Mouse (Mus musculus) central nervous system, embryonic 14 days (tissue): ENCODE data around the gene Fzd9. TPM values are rescaled to one million over a fixed set of nuclear protein-coding genes. Genes with fewer than 3 reads are reported as not detected.

Experiments
- polyA plus RNA-seq: library from polyadenylated mRNA; depleted of rRNA; stranded (reverse); fragments of >200 nt; gene quantifications from 2 replicates; pipeline ENCODE4 v1.2.3, GENCODE M21; 2012; rRNA removed

Fzd9 gene
- polyA plus RNA-seq: 18.2 and 21.5 TPM in 2 replicates

GRCm38 (mm10) chr5:135251079-135251454 is at the start of gene Fzd9:
TSS of gene Fzd9 (minus strand) at chr5:135251230.

Other genes starting within 250 kb of the Fzd9 start
- 79.0 and 84.1 TPM in 2 replicates for gene Abhd11, start 242.1 kb downstream of the Fzd9 start, polyA plus RNA-seq
- 112 and 136 TPM in 2 replicates for gene Stx1a, start 227.7 kb downstream of the Fzd9 start, polyA plus RNA-seq
- 28.5 and 29.5 TPM in 2 replicates for gene Dnajc30, start 187.0 kb downstream of the Fzd9 start, polyA plus RNA-seq
- gene Bud23, start 186.3 kb downstream of the Fzd9 start, polyA plus RNA-seq: 107 and 110 TPM in 2 replicates
- gene Vps37d, start 173.0 kb downstream of the Fzd9 start, polyA plus RNA-seq: 56.5 and 60.2 TPM in 2 replicates
- gene Mlxipl, start 161.3 kb downstream of the Fzd9 start, polyA plus RNA-seq: 1.9 and 2.4 TPM in 2 replicates
- 13.2 and 14.3 TPM in 2 replicates for gene Tbl2, start 101.6 kb downstream of the Fzd9 start, polyA plus RNA-seq
- gene Bcl7b, start 82.9 kb downstream of the Fzd9 start, polyA plus RNA-seq: 23.7 and 26.0 TPM in 2 replicates
- gene Baz1b, start 64.0 kb downstream of the Fzd9 start, polyA plus RNA-seq: 71.9 and 76.5 TPM in 2 replicates
- gene Fkbp6, start 98.8 kb upstream of the Fzd9 start, polyA plus RNA-seq: 0.14 and 0.24 TPM in 2 replicates
- 0.04 TPM in 1 of 2 replicates, not detected in the other for gene Trim50, start 102.1 kb upstream of the Fzd9 start, polyA plus RNA-seq
- 46.8 and 47.4 TPM in 2 replicates for gene Nsun5, start 118.7 kb upstream of the Fzd9 start, polyA plus RNA-seq
- gene Pom121, start 143.3 kb upstream of the Fzd9 start, polyA plus RNA-seq: 25.7 and 31.4 TPM in 2 replicates